Mouse (Mus musculus) T-cell, adult 2 months (primary cell): ENCODE data around the gene Rhbg.
A peak's percentile ranks its signal among the peaks of the same experiment; 100 is the strongest.
"Not testable (repeated sequence)": the region's sequence is repeated elsewhere in the genome, so short reads cannot be mapped to it uniquely, and the experiment has no call there.

Source experiments
- DNase-seq: peaks from one replicate; pipeline ENCODE4 v3.0.0; 2022; ENCODE audit warnings: low spot score

Rhbg gene

DNA sequence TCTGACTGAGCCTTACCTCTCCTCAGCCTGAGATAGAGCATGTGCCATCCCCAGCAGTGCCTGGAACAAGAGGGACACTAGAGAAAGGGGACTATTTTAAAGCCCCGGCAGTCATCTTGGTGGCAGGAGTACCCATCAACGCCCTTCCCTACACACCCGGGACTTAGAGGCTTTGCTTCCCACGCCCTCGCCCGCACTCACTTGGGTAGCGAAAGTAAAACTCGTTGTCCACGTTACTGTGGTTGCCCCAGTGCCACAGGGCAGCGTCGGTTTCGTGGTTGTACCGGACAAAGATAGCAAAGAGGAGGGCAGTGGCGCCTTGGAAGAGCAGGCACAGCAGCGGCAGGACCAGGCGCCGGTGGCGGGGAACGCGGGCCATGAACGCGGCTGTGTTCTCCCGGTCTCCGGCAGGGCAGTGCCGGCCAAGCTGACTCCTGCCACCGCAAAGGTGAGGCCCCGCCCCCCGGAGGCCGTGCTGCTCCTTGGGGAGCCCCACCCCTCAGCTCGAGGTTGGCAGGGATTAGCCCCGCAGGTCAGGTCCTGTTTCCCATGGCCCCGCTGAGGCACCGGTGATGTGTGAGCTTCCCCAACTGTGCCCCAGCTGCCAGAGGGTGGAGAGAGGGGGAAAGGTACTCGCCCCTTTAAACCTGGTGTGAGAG is at the start of gene Rhbg:
Gene Rhbg (minus strand): TSS at position 442 of the 659 bp plus-strand sequence.
- DNase-seq, result no peak

DNA sequence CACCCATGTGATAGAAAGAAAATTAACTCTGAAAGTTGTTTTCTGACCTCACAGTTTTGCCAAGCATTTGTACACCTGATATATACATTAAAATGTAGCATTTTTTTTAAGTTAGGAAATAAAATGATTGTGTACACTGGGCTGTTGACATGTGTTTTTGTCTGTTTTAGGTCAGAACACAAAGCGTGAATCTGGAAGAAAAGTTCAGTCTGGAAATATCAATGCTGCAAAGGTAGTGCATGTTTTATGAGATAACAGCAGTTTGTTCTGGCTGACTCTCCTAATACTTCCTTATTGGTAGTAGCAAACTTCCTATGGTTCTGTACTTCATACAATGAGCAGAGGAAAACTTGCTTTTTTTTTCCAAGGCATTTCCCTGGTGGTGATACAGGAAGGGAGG is 44.7 kb upstream of the Rhbg start:
- DNase-seq, result no peak

- peak; percentile 54 for DNase-seq
Measured at GRCm38 (mm10) chr3:88297321-88297851, 42.9 kb upstream of the Rhbg start.

- peak; percentile 97 for DNase-seq
Measured at GRCm38 (mm10) chr3:88296561-88297318, 42.2 kb upstream of the Rhbg start, which contains the start of the genes Tsacc and Cct3. Tsacc (minus strand) TSS chr3:88296999. Cct3 (plus strand) TSS chr3:88297116.

DNA sequence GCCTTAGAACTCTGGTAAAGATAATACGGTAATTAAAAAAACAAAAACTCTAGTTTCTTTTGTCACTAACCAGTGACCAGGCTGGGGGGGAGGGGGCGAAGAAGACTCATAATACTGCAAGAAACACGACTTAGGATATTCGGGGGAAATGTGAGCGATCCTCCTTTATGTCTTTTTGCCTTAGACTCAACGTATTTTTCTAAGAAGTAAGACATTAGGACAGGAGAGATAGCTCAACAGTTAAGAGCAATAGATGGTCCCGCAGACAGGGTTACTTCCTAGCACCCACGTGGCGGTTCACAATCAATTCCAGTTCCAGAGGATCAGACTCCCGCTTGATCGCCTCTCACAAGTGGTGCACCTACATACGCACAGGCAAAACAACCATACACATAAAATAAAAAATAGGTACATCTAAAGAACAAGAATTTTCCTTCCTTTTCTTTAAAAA is 41.6 kb upstream of the Rhbg start:
- no peak for DNase-seq

DNA sequence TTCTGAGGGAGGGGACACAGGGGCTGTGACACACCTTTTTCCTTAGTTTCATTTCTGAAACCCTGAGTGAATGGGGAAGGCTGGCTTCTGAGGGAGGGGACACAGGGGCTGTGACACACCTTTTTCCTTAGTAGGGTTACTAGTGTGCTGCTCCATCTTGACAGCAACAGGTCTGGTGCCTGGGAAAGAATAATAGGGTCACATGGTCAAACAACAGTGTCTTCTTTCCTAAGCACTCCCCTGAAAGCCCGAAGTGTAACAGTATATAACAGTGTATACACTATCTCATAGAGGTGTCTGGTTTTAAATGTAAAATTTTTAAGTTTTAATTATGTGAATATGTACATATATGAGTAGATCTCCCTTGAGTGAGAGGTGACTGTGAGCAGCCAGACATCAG is 40.8 kb upstream of the Rhbg start:
- not testable (repeated sequence) for DNase-seq

GRCm38 (mm10) chr3:88291970-88292369 is 37.5 kb upstream of the Rhbg start:
- DNase-seq, result peak; percentile 55

GRCm38 (mm10) chr3:88288133-88288713 is 33.7 kb upstream of the Rhbg start:
- not testable (repeated sequence) for DNase-seq

DNA sequence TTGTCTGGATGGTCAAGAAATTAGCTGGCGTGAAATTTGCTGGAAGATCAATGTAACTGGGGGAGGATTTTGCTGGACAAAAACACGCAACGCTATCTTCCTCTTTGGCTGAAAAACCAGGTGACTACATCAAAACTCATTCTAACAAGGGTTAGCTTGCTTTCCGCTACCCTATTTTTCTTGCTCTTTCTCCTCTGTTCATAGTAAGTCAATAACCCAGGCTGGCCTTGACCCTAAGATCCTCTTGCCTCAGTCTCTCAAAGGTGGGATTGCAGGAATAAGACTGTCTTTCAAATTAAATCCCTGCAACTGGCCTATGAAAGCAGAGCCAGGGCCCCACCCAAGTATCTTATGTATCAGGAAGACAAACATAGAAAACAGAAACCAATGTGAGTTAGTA is 32.6 kb upstream of the Rhbg start, which contains the start of gene Gm38392:
Gene Gm38392 (minus strand): TSS at position 101 of the 400 bp plus-strand sequence.
- no peak for DNase-seq

GRCm38 (mm10) chr3:88285565-88285895 is 31.0 kb upstream of the Rhbg start:
- DNase-seq, result not testable (repeated sequence)

- not testable (repeated sequence) for DNase-seq
Measured at GRCm38 (mm10) chr3:88284815-88285564, 30.5 kb upstream of the Rhbg start.

DNA sequence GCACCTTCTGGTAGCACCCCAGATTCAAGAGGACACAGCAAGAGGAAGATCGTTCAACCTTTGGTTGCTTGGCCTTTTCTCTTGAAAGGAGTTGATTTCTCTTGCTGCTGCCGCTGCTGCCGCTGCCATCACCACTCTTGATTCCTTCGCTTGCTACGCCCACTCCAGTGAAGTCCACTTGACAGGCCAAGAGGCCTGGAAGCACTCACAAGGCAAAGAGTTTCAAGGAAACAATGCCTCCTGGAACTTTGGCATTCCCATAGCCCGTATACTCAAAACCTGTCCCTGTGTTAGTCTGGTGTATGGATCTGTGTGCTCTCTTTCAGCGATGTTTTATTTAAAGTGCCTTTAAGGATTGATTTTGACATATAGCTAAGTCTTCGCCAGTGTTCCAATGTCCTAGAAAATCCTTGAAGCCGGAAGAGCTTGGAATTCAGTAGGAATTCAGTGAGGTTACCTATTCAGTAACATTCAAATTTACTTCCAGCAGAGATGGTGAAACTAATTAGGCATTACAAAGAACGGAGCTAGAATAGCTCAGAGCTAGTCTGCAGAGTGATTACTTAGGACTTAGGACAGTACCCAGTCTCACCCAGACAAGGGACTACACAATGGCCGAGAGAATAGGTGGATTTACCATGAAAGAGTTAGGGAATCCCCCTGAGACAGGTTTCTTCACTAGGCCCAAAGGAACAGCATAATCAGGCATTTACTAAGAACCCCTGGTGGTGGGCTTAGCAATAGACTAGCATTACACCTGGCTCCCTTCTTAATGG is 26.8 kb upstream of the Rhbg start:
- DNase-seq, result not testable (repeated sequence)

- DNase-seq, result no peak
Measured at GRCm38 (mm10) chr3:88280035-88280434, 25.5 kb upstream of the Rhbg start.

DNA sequence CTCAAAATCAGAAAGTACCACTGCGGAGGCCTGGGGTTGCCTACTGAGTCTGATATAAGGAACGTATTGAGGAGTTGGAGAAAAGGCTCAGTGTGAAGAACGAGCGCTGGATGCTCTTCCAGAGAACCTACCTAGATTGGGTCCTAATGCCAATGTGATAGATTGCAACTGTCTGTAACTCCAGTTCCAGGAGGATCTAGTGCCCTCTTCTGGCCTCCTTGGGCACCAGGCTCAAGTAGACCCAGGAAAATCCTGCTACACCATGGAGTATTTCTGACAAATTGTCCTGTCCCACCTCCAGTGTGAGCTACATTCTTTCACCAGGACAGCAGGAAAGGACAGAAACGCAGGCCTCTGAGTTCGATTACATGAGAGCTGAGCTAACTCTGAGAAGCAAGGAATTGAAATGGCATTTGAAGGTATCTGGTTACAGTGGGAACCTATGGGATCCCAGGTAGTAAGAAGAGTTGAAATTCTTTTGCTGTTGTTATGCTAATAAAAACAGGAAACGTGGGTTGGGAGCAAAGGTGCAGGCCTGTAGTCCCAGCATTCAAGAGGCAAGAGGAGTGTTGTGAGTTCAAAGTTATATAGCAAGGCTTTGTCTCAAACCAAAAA is 22.1 kb upstream of the Rhbg start:
- no peak for DNase-seq

DNA sequence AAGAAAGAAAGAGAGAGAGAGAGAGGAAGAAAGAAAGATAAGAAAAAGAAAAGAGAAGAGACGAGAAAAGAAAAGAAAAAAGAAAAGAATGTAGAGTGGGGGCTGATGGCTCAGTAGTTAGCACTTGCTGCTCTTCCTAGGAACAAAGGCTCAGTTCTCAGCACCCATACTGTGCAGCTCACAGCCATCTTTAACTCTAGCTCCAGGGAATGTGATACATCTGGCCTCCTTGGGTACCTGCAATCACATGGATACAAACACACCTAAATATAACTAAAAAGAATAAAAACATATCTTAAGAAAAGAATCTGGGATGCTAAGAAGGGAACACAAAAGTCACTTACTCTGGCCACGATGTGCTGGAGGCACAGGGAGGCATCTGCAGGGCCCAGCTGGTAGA is 21.6 kb upstream of the Rhbg start:
- DNase-seq, result no peak

- no peak for DNase-seq
Measured at GRCm38 (mm10) chr3:88274002-88274401, 19.5 kb upstream of the Rhbg start.

DNA sequence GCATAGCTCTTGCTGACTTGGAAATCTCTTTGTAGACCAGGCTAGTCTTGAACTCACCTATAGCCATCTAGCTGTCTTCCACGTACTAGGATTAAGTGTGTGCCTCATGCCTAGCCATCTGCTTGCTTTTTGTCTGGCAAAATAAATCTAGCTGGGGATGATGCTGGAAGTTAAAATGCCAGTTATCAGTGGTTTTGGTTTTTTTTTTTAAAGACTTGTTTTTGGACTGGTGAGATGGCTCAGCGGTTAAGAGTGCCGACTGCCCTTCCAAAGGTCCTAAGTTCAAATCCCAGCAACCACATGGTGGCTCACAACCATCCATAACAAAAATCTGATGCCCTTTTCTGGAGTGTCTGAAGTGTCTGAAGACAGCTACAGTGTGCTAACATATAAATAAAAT is 17.4 kb upstream of the Rhbg start:
- no peak for DNase-seq

- not testable (repeated sequence) for DNase-seq
Measured at GRCm38 (mm10) chr3:88271298-88271697, 16.8 kb upstream of the Rhbg start.

- no peak for DNase-seq
Measured at GRCm38 (mm10) chr3:88268991-88269390, 14.5 kb upstream of the Rhbg start.

GRCm38 (mm10) chr3:88268014-88268413 is 13.5 kb upstream of the Rhbg start:
- not testable (repeated sequence) for DNase-seq

- DNase-seq, result no peak
Measured at GRCm38 (mm10) chr3:88262346-88262745, 7.8 kb upstream of the Rhbg start.
